Mouse (Mus musculus) T-helper 2 cell (primary cell): ENCODE measurements around the gene Stk40.
"Not testable (repeated sequence)": the region's sequence is repeated elsewhere in the genome, so short reads cannot be mapped to it uniquely, and the experiment has no call there.

Source experiments
- in situ Hi-C: fragments of 300-600 bp; cut with MboI, MseI; formaldehyde crosslinking; loops from one replicate; pipeline ENCODE4 v1.15.1; 2025; ENCODE audit warnings: high pct_unique_total_duplicates

Stk40 gene

DNA sequence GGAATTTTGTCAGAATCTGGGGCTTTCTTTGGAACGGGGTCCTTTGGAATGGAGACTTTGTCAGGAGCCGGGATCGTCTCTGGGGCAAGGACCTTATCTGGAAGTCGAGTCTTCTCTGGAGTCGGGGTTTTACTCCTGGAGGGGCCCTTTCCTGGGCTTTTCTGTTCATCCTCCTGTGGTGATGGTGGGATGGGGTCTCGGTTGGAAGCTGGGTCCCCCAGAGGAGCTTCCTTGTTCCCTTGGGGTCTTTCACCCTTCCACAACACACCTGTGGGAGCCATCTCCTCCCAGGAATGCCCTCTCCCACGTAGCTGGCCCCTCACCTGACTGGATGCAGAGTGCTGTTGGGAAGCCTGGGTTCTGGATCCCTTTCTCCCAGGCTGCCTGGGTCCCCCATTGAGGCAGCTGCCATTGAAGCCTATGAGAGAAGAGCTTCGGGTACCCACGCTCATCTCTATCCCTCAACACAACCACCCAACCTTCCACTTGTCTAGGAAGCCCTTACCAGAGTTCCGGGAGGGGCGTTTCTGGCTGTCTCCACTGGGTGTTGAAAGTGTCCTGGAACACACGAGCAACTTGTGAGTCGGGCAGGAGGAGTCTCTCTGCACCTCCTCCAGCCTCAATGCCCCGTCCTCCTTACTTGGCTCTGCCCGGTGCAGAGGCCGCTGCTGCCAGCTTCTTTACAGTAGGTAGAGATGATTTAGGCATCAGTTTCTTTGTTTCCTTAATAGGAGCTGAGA, 48.1 kb downstream of the Stk40 start:
- in situ Hi-C loops, result loop anchor here (5.0 kb wide), 1 partner anchor 65 kb away; no protein-coding TSS in a partner anchor

- in situ Hi-C loops, result loop anchor here (5.0 kb wide), 1 partner anchor 66 kb away; no protein-coding TSS in a partner anchor
Observed at GRCm38 (mm10) chr4:126152864-126153263, 49.1 kb downstream of the Stk40 start.

GRCm38 (mm10) chr4:126155183-126155582, 51.4 kb downstream of the Stk40 start:
- in situ Hi-C loops, result no loop called here

DNA sequence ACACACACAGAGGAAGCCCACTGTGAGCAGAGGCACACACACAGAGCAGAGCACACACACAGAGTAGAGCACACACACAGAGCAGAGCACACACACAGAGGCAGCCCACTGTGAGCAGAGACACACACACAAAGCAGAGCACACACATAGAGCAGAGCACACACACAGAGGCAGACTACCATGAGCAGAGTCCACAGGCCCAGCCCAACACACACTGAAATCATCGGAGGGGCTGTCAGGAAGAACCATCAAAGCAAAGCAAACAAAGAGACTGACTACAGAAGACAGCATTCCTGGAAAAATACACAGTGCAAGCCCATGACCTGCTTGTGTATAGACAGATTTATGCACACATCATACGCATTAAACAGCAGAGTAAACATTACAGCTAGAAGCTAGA, 52.1 kb downstream of the Stk40 start:
- in situ Hi-C loops, result no loop called here

DNA sequence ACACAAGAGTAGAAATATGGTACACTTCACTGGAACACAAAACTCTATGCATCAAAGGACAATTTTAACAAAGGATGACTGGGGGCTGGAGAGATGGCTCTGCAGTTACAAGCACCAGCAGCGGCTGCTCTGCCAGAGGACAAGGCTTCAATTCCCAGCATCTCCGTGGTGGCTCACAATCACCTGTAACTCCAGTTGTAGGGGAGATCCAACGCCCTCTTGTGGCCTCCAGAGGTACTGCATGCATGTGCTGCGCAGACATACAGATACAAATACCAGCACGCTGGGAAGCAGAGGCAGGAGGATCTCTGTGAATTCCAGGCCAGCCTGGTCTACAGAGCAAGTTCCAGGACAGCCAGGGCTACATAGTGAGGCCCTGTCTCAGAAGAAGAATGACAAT, 52.9 kb downstream of the Stk40 start:
- in situ Hi-C loops, result no loop called here

GRCm38 (mm10) chr4:126157562-126157961, 53.8 kb downstream of the Stk40 start:
- in situ Hi-C loops, result no loop called here

DNA sequence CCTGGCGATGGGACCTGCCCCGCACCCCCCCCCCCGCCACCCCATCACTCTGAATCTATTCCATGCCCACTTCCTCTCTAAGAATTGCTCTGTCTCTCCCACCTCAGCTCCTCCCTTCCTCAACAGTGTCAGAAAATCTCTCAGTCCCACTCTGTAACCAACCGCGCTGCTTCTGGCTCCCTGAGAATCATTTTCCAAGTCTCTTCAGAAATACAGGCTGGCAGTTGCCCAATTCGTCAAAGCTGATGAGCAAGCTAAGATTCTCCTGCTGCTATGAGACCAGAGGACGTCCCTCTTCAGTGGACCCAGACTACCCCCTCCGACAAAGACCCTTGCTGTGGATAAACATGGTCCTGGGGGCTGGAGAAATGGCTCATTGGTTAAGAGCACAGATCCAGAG, 55.7 kb downstream of the Stk40 start:
- in situ Hi-C loops, result no loop called here

GRCm38 (mm10) chr4:126160981-126161380, 57.2 kb downstream of the Stk40 start:
- in situ Hi-C loops, result no loop called here

- in situ Hi-C loops, result no loop called here
Observed at GRCm38 (mm10) chr4:126161456-126161855, 57.7 kb downstream of the Stk40 start.

GRCm38 (mm10) chr4:126161986-126162385, 58.2 kb downstream of the Stk40 start:
- in situ Hi-C loops, result no loop called here

DNA sequence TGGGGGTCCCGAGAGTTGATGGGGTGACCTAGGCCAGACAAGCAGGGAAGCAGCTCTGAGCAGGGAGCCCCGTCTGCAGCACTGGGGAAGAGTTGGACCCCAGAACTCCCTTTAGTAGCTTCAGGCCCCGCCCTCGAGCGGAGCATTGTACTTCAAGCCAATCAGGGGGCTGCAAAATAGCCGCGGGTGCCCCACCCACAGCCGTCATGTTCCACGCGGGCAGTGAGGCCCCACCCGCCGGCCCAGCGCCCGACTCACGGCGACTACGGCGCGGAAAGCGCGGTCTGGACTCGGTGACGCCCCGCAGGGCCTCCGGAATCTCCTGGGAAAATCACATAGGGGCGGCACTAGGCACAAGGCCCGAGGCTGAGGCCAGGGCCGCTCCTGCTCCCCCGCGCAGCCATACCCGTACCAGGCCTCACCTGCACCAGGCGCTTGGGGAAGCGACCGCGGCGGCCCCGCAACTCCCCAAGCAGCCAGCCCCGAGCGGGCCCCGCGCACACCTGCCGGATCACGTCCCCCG, 58.8 kb downstream of the Stk40 start:
- in situ Hi-C loops, result no loop called here

GRCm38 (mm10) chr4:126163067-126163659, 59.4 kb downstream of the Stk40 start, which contains the start of gene Sh3d21:
TSS of gene Sh3d21 (minus strand) at chr4:126163491.
- in situ Hi-C loops, result no loop called here

- in situ Hi-C loops, result no loop called here
Observed at GRCm38 (mm10) chr4:126163685-126164084, 59.9 kb downstream of the Stk40 start.

- in situ Hi-C loops, result not testable (repeated sequence)
Observed at GRCm38 (mm10) chr4:126165092-126165491, 61.3 kb downstream of the Stk40 start.

GRCm38 (mm10) chr4:126166084-126166483, 62.3 kb downstream of the Stk40 start:
- in situ Hi-C loops, result no loop called here

GRCm38 (mm10) chr4:126168851-126169250, 65.1 kb downstream of the Stk40 start:
- in situ Hi-C loops, result no loop called here

GRCm38 (mm10) chr4:126170737-126171136, 67.0 kb downstream of the Stk40 start:
- in situ Hi-C loops, result not testable (repeated sequence)

GRCm38 (mm10) chr4:126173800-126174199, 70.0 kb downstream of the Stk40 start:
- in situ Hi-C loops, result no loop called here

DNA sequence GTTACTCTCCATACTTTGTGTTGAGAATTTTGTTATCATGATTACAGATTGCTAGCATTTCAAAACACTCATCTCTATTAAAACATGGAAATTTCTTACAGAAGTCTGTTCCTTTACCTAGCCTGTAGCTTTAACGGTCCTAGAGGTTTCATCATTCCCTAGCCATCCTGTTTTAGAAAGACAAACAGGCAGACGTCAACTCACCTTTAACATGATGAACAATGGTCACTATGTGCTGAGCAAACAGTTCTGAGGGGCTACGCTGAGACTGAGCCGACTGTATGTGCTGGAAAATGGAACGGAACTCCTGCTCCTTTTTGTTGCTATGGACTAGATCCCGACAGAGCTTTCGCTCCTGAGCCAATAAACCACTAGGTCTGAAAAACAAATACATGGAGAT, 72.2 kb downstream of the Stk40 start:
- in situ Hi-C loops, result not testable (repeated sequence)

DNA sequence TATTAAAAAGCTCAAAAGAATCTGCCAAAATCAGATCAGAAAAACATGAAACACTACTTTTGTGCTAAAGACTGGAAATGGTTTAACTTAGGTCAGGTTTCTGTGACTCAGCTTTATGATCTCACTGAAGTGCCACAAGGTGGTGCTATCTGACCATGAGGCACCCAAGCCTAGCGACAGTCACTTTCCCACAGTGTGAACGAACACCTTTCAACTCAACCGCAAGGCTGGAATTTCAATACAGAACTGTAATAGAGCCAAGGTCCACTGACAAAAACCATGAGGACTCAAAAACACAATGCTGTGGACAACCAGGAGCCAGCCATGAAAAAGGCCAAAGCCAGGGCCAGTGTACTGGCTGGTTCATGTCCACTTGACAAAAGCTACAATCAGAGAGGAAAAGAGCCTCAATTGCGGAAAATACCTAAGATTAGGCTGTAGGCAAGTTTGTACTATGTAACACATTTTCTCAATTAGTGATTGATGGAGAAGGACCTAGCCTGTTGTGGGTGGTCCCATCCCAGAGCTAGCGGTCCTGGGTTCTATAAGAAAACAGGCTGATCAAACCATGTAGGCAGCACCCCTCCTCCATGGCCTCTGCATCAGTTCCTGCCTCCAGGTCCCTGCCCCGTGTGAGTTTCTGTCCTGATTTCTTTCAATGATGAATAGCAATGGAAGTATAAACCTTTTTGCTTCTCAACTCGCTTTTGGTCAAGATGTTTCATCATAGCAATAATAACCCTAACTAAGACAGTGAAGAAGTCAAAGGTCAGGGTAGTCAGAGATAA, 77.6 kb downstream of the Stk40 start:
- in situ Hi-C loops, result loop anchor here (10.0 kb wide), 1 partner anchor 1057 kb away; the partner anchor contains the start of gene Zc3h12a

- in situ Hi-C loops, result loop anchor here (10.0 kb wide), 1 partner anchor 1058 kb away; the partner anchor contains the start of gene Zc3h12a
Observed at GRCm38 (mm10) chr4:126183034-126183433, 79.3 kb downstream of the Stk40 start.

DNA sequence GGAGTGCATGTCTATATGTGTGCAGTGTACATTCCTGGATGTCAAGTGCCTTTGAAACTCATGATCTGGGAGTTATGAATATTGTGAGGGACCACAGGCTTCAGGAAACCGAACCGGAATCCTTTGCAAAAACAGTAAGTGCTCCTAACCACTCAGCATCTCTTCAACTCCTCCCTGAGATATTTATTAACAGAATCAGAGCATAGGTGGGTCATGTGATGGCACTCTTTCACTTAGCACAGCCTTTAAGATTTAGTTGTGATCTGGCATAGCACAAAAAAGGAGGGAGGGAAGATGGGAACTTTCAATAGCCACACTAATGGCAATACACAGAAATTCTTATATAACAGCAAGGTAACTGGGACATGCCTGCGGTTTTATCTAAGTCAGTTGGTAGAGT, 83.3 kb downstream of the Stk40 start:
- in situ Hi-C loops, result loop anchor here (10.0 kb wide), 1 partner anchor 1062 kb away; the partner anchor contains the start of gene Zc3h12a
